Mouse (Mus musculus) spleen, adult 2 months (tissue): ENCODE measurements at regions not wholly inside any gene's neighbourhood (a gene's known extent, or its start where the extent isn't known, plus 50 kb on each side); places are given as distances from the start of the nearest gene placed in this dataset.

Experiments used
- DNase-seq, 2 experiments: peaks; one replicate each; pipeline versions ENCODE4 v3.0.0 to v3.0.0-alpha.2; 2012 to 2021; ENCODE audit warnings: low spot score in 2 of 2, low read depth in 1 of 2
- H3K27ac ChIP-seq: fragments of 200-500 bp; 2 replicates; pipeline ENCODE4 v1.5.1; 2012; ENCODE audit warnings: low read length, inconsistent platforms; ENCODE audit not compliant: insufficient read depth
- H3K27me3 ChIP-seq: fragments of 200-500 bp; 2 replicates; pipeline ENCODE4 v1.6.1; 2012; ENCODE audit warnings: mild to moderate bottlenecking, moderate library complexity, low read length, inconsistent platforms; ENCODE audit not compliant: control insufficient read depth, insufficient read depth
- H3K36me3 ChIP-seq: fragments of 200-500 bp; 2 replicates; pipeline ENCODE4 v1.6.1; 2012; ENCODE audit warnings: mild to moderate bottlenecking, low read length, inconsistent platforms; ENCODE audit not compliant: control insufficient read depth, insufficient read depth
- H3K4me1 ChIP-seq: fragments of 200-500 bp; 2 replicates; pipeline ENCODE4 v1.6.1; 2011; ENCODE audit warnings: inconsistent platforms; ENCODE audit not compliant: control insufficient read depth, insufficient read depth, insufficient read length
- H3K4me3 ChIP-seq: fragments of 200-500 bp; 2 replicates; pipeline ENCODE4 v1.5.1; 2011; ENCODE audit warnings: mild to moderate bottlenecking, inconsistent platforms; ENCODE audit not compliant: insufficient read depth, insufficient read length; ENCODE audit errors: extremely low read depth
- CTCF ChIP-seq: fragments of 200-500 bp; IDR thresholded peaks from 2 replicates; pipeline ENCODE4 v1.5.1; 2011; ENCODE audit warnings: mild to moderate bottlenecking, inconsistent platforms; ENCODE audit not compliant: insufficient read depth, insufficient read length, insufficient replicate concordance; ENCODE audit errors: extremely low read depth
- POLR2A ChIP-seq: fragments of 200-500 bp; IDR thresholded peaks from 2 replicates; pipeline ENCODE4 v1.6.1; 2011; ENCODE audit warnings: low read depth, low read length, inconsistent platforms
- WGBS: fragments of 180-500 bp; shearing (Covaris S2); methylation state at CpG from one replicate; pipeline ENCODE4 v1.1.7; 2018; 5-methylcytosine and 5-hydroxymethylcytosine counted together

DNA sequence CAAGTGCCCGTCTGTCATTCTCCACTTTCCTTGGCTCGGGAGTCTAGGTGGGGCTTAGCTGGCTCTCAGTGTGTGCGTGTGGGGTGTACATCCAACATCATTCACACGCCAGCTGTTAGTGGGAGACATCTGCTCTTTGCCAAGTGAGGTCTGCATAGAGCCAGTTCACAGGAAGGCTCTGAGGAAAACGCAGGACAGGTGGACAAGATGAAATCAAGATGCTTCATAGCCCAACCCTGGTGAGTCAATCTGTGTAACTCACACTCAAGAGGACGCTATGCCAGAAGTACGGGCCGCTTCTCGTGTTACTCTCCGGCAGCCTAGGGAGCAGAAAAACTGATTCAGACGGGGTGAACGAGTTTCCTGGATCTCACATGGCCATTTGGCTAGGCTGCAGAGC is 148.2 kb upstream of the Atp6ap2 start:
- H3K36me3 ChIP-seq = no peaks in the 10 kb centered on the region
- H3K4me1 ChIP-seq = no peaks in the 10 kb centered on the region
- TF ChIP-seq POLR2A (no peak), CTCF (no peak)
- H3K27me3 ChIP-seq = no peaks in the 10 kb centered on the region
- H3K4me3 ChIP-seq = no peak overlapping the region
- 87% methylated on average over 12 of the region's 12 CpGs for WGBS
- no peak overlapping the region for H3K27ac ChIP-seq
- no peak for DNase-seq

DNA sequence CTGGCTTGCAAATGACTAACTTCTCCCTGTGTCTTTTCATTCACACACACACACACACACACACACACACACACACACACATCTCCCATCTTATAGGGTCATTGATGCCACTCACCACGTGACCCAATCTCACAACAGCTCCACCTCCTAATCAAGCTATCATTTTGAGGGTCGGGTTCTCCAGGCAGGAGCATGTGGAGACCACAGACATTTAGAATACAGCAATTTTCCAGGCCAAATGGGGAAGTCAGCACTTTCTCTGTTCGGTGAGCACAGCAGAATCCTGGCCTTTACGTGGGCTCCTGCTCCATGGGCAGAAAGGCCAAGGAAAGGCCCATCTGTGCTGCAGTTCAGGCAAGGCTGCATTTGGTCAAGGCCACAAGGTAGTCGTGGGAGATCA is 143.8 kb upstream of the Atp6ap2 start:
- no peaks in the 10 kb centered on the region for H3K4me1 ChIP-seq
- no peak overlapping the region for H3K4me3 ChIP-seq
- H3K36me3 ChIP-seq = no peaks in the 10 kb centered on the region
- no peak for TF ChIP-seq CTCF
- TF ChIP-seq POLR2A = no peak
- H3K27me3 ChIP-seq = no peaks in the 10 kb centered on the region
- WGBS = 56% methylated on average over 5 of the region's 5 CpGs
- no peak overlapping the region for H3K27ac ChIP-seq
- no peak for DNase-seq

DNA sequence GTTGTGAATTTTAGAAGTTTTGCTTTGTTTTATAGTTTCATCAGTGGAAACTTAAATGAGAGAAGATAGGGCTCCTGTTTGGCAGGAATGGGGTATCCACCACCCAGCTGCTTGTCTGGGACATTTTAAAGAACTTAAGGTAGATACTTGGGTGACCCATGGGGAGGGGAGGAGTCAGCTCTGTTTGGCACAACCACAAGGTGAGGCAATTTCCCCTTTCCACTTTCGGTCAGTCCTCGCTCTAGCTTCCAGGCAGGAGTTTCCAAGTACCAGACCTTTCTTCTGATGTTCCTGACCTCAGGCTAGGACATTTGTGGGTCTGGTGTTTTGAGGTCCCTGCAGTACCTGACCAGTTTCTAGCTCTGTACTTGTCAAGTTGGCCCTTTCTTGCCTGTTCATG is 142.5 kb upstream of the Atp6ap2 start:
- no peak for DNase-seq
- Histone ChIP-seq H3K27ac (no peak overlapping the region), H3K4me1 (no peaks in the 10 kb centered on the region), H3K4me3 (no peak overlapping the region), H3K36me3 (no peaks in the 10 kb centered on the region), H3K27me3 (no peaks in the 10 kb centered on the region)
- 47% methylated on average over 2 of the region's 2 CpGs for WGBS
- TF ChIP-seq CTCF = no peak
- no peak for TF ChIP-seq POLR2A

DNA sequence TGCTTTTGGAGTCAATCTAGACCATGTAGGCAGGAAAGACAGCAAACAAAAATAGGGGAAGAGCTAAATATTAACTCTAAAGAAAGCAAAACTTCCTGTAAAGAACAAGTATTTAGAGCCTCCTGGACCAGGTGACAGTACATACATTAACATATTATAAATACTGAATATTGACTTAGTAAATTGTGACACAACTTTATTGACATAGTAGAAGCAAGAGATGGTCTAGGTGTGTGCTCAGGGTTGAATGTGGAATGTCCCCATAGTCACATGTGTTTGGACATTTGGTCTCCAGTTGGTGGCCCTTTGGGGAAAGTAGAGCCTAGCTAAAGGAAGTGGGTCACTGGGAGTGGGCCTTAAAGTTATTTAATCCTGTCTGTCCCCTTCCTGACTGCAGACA is 139.6 kb upstream of the Atp6ap2 start:
- no peak for DNase-seq
- H3K4me3 ChIP-seq = no peak overlapping the region
- H3K4me1 ChIP-seq = no peaks in the 10 kb centered on the region
- no peak overlapping the region for H3K27ac ChIP-seq
- no peaks in the 10 kb centered on the region for H3K36me3 ChIP-seq
- no peaks in the 10 kb centered on the region for H3K27me3 ChIP-seq
- TF ChIP-seq POLR2A (no peak), CTCF (no peak)

DNA sequence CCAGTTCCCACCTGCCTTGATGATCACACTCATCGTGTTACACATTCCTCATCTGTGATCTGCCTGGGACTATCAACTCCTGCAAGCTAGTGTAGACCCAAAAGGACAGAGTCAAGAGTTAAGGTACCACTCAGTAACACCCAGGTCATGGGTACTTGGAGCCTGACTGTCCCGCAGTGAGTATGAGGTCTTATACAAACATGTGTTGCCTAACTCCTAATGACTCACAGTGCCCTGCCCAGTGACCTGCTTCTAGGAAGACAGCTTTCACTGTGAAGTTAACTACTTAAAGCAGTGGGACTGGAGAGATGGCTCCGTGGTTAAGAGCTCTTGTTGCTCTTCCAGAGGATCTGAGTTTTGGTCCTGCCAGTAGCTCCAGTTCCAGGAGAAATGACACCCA is 137.9 kb upstream of the Atp6ap2 start:
- TF ChIP-seq CTCF (no peak), POLR2A (no peak)
- no peaks in the 10 kb centered on the region for H3K27me3 ChIP-seq
- H3K4me1 ChIP-seq = no peaks in the 10 kb centered on the region
- H3K4me3 ChIP-seq = no peak overlapping the region
- DNase-seq = no peak
- WGBS = 86% methylated on average over 3 of the region's 3 CpGs
- no peaks in the 10 kb centered on the region for H3K36me3 ChIP-seq
- no peak overlapping the region for H3K27ac ChIP-seq

GRCm38 (mm10) chrX:12452979-12453769 is 134.4 kb upstream of the Atp6ap2 start:
- H3K36me3 ChIP-seq = no peaks in the 10 kb centered on the region
- WGBS = 82% methylated on average over 8 of the region's 8 CpGs
- H3K4me1 ChIP-seq = no peaks in the 10 kb centered on the region
- DNase-seq = no peak
- no peak overlapping the region for H3K4me3 ChIP-seq
- TF ChIP-seq POLR2A (no peak), CTCF (no peak)
- H3K27me3 ChIP-seq = no peaks in the 10 kb centered on the region
- no peak overlapping the region for H3K27ac ChIP-seq

- WGBS = 72% methylated on average over 2 of the region's 2 CpGs
- H3K27me3 ChIP-seq = no peaks in the 10 kb centered on the region
- TF ChIP-seq POLR2A (no peak), CTCF (no peak)
- no peaks in the 10 kb centered on the region for H3K36me3 ChIP-seq
- no peak overlapping the region for H3K27ac ChIP-seq
- no peaks in the 10 kb centered on the region for H3K4me1 ChIP-seq
- no peak for DNase-seq
- H3K4me3 ChIP-seq = no peak overlapping the region
Observed at GRCm38 (mm10) chrX:12461657-12462056, 125.9 kb upstream of the Atp6ap2 start.
